Mouse (Mus musculus) C3H10T1/2 (cell line): ENCODE data around the gene Olfr55. TPM values are rescaled to one million over a fixed set of nuclear protein-coding genes. Genes with fewer than 3 reads are reported as not detected.

Experiments
- polyA plus RNA-seq, 2 experiments: library from polyadenylated mRNA; unstranded; fragments of >200 nt; fragmentation: generic; extraction: Trizol; gene quantifications; one replicate each; pipeline ENCODE4 v1.2.1; 2012; ENCODE audit warnings: missing spikeins in 2 of 2

The Olfr55 gene
- not detected for polyA plus RNA-seq

DNA sequence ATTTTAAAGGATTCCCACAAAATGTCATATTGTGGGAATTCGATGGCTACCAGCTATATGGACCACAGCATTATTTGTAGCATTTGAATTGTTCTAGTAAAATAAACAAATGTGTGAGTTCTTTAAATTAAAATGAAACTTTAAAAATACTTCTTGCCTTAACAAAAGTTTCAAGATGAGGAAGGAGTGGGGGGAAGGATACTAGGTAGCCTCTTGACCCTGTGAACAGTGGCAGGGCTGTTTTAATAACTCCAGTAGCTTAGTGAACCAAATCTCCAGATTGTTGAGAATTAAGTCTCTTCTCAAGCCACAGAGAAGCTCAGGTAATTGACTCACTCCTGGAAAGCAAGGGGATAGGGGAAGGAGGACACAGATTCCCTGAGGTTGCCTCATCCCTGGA lies at the start of gene Olfr55:
Gene Olfr55, plus strand, starts transcription at position 301 of the 400 bp plus-strand sequence.

GRCm38 (mm10) chr17:33139261-33139820 lies 28.9 kb upstream of the Olfr55 start, which contains the start of gene Morc2b:
Morc2b (minus strand) TSS chr17:33139683.

DNA sequence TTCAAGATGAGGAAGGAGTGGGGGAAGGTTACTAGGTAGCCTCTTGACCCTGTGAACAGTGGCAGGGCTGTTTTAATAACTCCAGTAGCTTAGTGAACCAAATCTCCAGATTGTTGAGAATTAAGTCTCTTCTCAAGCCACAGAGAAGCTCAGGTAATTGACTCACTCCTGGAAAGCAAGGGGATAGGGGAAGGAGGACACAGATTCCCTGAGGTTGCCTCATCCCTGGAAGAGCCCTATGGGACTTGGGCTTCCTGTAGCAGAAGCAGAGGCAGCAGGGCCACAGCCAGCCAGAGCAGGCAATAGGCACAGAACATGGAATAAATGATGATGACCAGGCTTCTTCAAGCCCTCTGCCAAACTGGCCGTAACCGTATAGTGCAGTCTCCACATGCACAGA lies 22.8 kb downstream of the Olfr55 start, which contains the start of gene Olfr239:
Gene Olfr239, plus strand, starts transcription at position 301 of the 400 bp plus-strand sequence.

GRCm38 (mm10) chr17:33221590-33221989 lies 53.3 kb downstream of the Olfr55 start, which contains the start of gene Olfr1564:
Olfr1564 (minus strand) TSS chr17:33221690.

Other genes with a start within 250 kb of the Olfr55 start
- 10 to 100 TPM in 1 of 2 experiments, 1 to 10 TPM in 1; 4.0 to 27.3 TPM for gene Cyp4f13, start 221.0 kb upstream of the Olfr55 start, polyA plus RNA-seq
- gene Zfp472, start 202.6 kb upstream of the Olfr55 start, polyA plus RNA-seq, result 1 to 10 TPM in 1 of 2 experiments, under 1 TPM in 1; 0.11 to 1.1 TPM
- gene Zfp952, start 175.3 kb upstream of the Olfr55 start, polyA plus RNA-seq, result 1 to 10 TPM in 1 of 2 experiments, under 1 TPM in 1; 0.13 to 3.9 TPM
- 1 to 10 TPM in 1 of 2 experiments, under 1 TPM in 1; 0.06 to 1.1 TPM for gene Zfp763, start 135.0 kb upstream of the Olfr55 start, polyA plus RNA-seq
- gene 4921501E09Rik, start 100.4 kb upstream of the Olfr55 start, polyA plus RNA-seq, result not detected
- 1 to 10 TPM in 1 of 2 experiments, under 1 TPM in 1; 0.08 to 1.9 TPM for gene Zfp563, start 79.1 kb upstream of the Olfr55 start, polyA plus RNA-seq
- gene Morc2b, start 28.8 kb upstream of the Olfr55 start, polyA plus RNA-seq, result under 1 TPM in 1 of 2 experiments, not detected in 1; 0.08 TPM
- gene Olfr239, start 22.9 kb downstream of the Olfr55 start, polyA plus RNA-seq, result not detected
- under 1 TPM in 1 of 2 experiments, not detected in 1; 0.01 TPM for gene Olfr1564, start 53.2 kb downstream of the Olfr55 start, polyA plus RNA-seq
- 1 to 10 TPM in 1 of 2 experiments, under 1 TPM in 1; 0.07 to 2.1 TPM for gene Zfp955a, start 86.7 kb downstream of the Olfr55 start, polyA plus RNA-seq
- gene Olfr63, start 96.2 kb downstream of the Olfr55 start, polyA plus RNA-seq, result not detected
- 1 to 10 TPM in 1 of 2 experiments, under 1 TPM in 1; 0.09 to 2.3 TPM for gene Zfp955b, start 121.1 kb downstream of the Olfr55 start, polyA plus RNA-seq
- gene Zfp81, start 190.4 kb downstream of the Olfr55 start, polyA plus RNA-seq, result under 1 TPM; 0.07 to 0.86 TPM
- gene Zfp101, start 226.2 kb downstream of the Olfr55 start, polyA plus RNA-seq, result 1 to 10 TPM in 1 of 2 experiments, under 1 TPM in 1; 0.13 to 2.5 TPM